Comparison of ENCODE assay signal across 19 mouse cellular contexts in the genomic region with DNA sequence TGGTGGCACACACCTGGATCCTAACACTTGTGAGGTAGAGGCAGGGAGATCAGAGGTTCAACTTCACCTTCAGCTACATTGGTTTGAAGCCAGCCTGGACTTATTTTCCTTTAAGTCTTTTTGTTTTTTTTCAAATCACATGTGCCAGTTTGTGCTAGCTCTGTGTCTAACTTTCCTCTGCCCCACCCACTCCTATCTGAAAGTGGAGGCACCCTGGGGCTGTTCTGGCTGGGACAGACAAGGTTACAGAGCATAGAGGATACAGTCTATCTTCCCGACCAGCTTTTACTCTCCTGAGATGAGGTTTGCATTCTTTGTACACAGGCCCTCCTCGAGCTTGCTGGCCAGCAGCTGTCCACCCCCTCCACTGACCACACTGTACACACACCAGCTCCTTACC. TPM values are rescaled to one million over a fixed set of nuclear protein-coding genes. Genes with fewer than 3 reads are reported as not detected.
DNase-seq lines count a peak whose midpoint lies in the region; ATAC-seq lines count a peak whose summit lies in the region.
"Had no signal": no experiment of that assay in that cellular context is flagged by ENCODE, and none has a peak within 500 bp of the region (broad histone marks: within the 10 kb centered on the region; RNA-seq: fewer than 3 reads in every experiment).

No protein-coding gene starts in this region.

- ATAC-seq in forebrain, embryonic 11.5 days (replicated peaks; ENCODE audit: low FRiP score), result no peak
- ATAC-seq in common myeloid progenitor, adult 5-6 weeks (replicated peaks; ENCODE audit: low read depth, poor library complexity, severe bottlenecking), result peak; percentile 43
- peak; percentile 91 for ATAC-seq in liver, embryonic 16.5 days (ENCODE audit: low read depth)

- no peaks in the 10 kb centered on the region for H3K9me3 ChIP-seq in forebrain, embryonic 10.5 days
- no peaks in the 10 kb centered on the region for H3K9me3 ChIP-seq in forebrain, embryonic 11.5 days (ENCODE audit: control insufficient read depth, low read length)
- no peaks in the 10 kb centered on the region for H3K9me3 ChIP-seq in liver, embryonic 16.5 days (replicated peaks; ENCODE audit: control insufficient read depth, low read length)
- H3K9me3 ChIP-seq: embryonic facial prominence, embryonic 10.5 days; forebrain, embryonic 12.5 days; G1E; hindbrain, embryonic 12.5 days; neural tube, embryonic 15.5 days had no signal

- peaks cover 7% of the 10 kb centered on the region for H3K36me3 ChIP-seq in forebrain, embryonic 10.5 days (replicated peaks)
- no peaks in the 10 kb centered on the region for H3K36me3 ChIP-seq in forebrain, embryonic 11.5 days (ENCODE audit: control insufficient read depth, insufficient read depth, low read length)
- H3K36me3 ChIP-seq in liver, embryonic 16.5 days (ENCODE audit: control insufficient read depth, insufficient read depth), result no peaks in the 10 kb centered on the region
- H3K36me3 ChIP-seq: forebrain, embryonic 12.5 days; hindbrain, embryonic 12.5 days; neural tube, embryonic 15.5 days had no signal

- WGBS in forebrain, embryonic 10.5 days, result 69% methylated on average over 2 of the region's 2 CpGs
- WGBS in forebrain, embryonic 11.5 days, result 69% methylated on average over 2 of the region's 2 CpGs
- 7% methylated on average over 2 of the region's 2 CpGs for WGBS in liver, embryonic 16.5 days (ENCODE audit: insufficient replicate concordance)

- H3K27ac ChIP-seq in forebrain, embryonic 10.5 days, result 0 out of 2 replicates have a peak overlapping the region, but pooled peaks have one; percentile 30
- H3K27ac ChIP-seq in forebrain, embryonic 11.5 days (ENCODE audit: low read depth, low read length), result no peak overlapping the region
- peak overlapping the region; percentile 97 for H3K27ac ChIP-seq in liver, embryonic 16.5 days (ENCODE audit: low read length)
- H3K27ac ChIP-seq: embryonic facial prominence, embryonic 10.5 days; forebrain, embryonic 12.5 days; heart, adult 2 months; hindbrain, embryonic 12.5 days; neural tube, embryonic 15.5 days had no signal

- H3K4me3 ChIP-seq in forebrain, embryonic 10.5 days, result no peak overlapping the region
- no peak overlapping the region for H3K4me3 ChIP-seq in forebrain, embryonic 11.5 days (ENCODE audit: low read depth, low read length)
- H3K4me3 ChIP-seq in liver, embryonic 16.5 days (ENCODE audit: low read depth, low read length), result peak overlapping the region; percentile 25
- H3K4me3 ChIP-seq: embryonic facial prominence, embryonic 10.5 days; forebrain, embryonic 12.5 days; heart, adult 2 months; hindbrain, embryonic 12.5 days; neural tube, embryonic 15.5 days had no signal

- no peak for DNase-seq in forebrain, embryonic 10.5 days (ENCODE audit: extremely low spot score, low spot score)
- no peak for DNase-seq in forebrain, embryonic 11.5 days (ENCODE audit: low spot score)
- peak; percentile 14 for DNase-seq in CD4-positive helper T cell, adult 2 months (ENCODE audit: low read depth, low spot score)
- no peak for DNase-seq in ovary, postnatal 36 days (ENCODE audit: low spot score)
- no peak for DNase-seq in cerebellum, adult 9-10 months
- DNase-seq in cerebellum, adult 8-10 months, result no peak
- DNase-seq: cerebellum, adult 2 months; heart, adult 2 months; kidney, adult 11 months; kidney, postnatal 25 days; left cerebral cortex, postnatal 4 days; lung, embryonic 14.5 days had no signal

- no peak overlapping the region for H3K9ac ChIP-seq in forebrain, embryonic 11.5 days (ENCODE audit: low read length)
- H3K9ac ChIP-seq in liver, embryonic 16.5 days (ENCODE audit: low read depth, low read length), result peak overlapping the region; percentile 54
- H3K9ac ChIP-seq: forebrain, embryonic 12.5 days; hindbrain, embryonic 12.5 days; lung, embryonic 14.5 days; neural tube, embryonic 15.5 days had no signal

- peaks cover 19% of the 10 kb centered on the region for H3K4me1 ChIP-seq in forebrain, embryonic 10.5 days
- H3K4me1 ChIP-seq in forebrain, embryonic 11.5 days (replicated peaks; ENCODE audit: control insufficient read depth, insufficient read depth, low read length), result peaks cover 4% of the 10 kb centered on the region; the same call in 1 of the 2 replicates
- peaks cover 43% of the 10 kb centered on the region for H3K4me1 ChIP-seq in liver, embryonic 16.5 days (ENCODE audit: control insufficient read depth, low read depth, low read length)

- no peak overlapping the region for H3K4me2 ChIP-seq in forebrain, embryonic 11.5 days (ENCODE audit: low read depth, low read length, severe bottlenecking)
- peak overlapping the region; percentile 61 for H3K4me2 ChIP-seq in liver, embryonic 16.5 days (ENCODE audit: low read depth, low read length)
- H3K4me2 ChIP-seq: forebrain, embryonic 12.5 days; hindbrain, embryonic 12.5 days; lung, embryonic 14.5 days; neural tube, embryonic 15.5 days had no signal

- H3K27me3 ChIP-seq in forebrain, embryonic 10.5 days (ENCODE audit: poor library complexity, severe bottlenecking), result no peaks in the 10 kb centered on the region
- H3K27me3 ChIP-seq in forebrain, embryonic 11.5 days (ENCODE audit: control insufficient read depth, insufficient read depth, low read length), result no peaks in the 10 kb centered on the region
- no peaks in the 10 kb centered on the region for H3K27me3 ChIP-seq in liver, embryonic 16.5 days (ENCODE audit: control insufficient read depth, insufficient read depth, low read depth, low read length)
- H3K27me3 ChIP-seq: forebrain, embryonic 12.5 days; hindbrain, embryonic 12.5 days; neural tube, embryonic 15.5 days had no signal

RNA-seq across cellular contexts. Expression of gene Klhdc2, which starts 2.7 kb away (rescaled TPM):
- polyA plus RNA-seq in forebrain, embryonic 10.5 days (2016; fragmentation: Nextera tagmentation; extraction: Ambion mirVana), result 198 and 202 TPM in 2 replicates
- polyA plus RNA-seq in forebrain, embryonic 11.5 days (2014; fragmentation: Nextera tagmentation; extraction: Ambion mirVana), result 237 and 242 TPM in 2 replicates
- 65.6 and 79.0 TPM in 2 replicates for total RNA-seq in common myeloid progenitor, adult 5-6 weeks (2017)
- 68.6 and 76.9 TPM in 2 replicates for polyA plus RNA-seq in liver, embryonic 16.5 days (2015; fragmentation: Nextera tagmentation; extraction: Ambion mirVana)

RNA-seq across cellular contexts. Expression of gene Klhdc1, which starts 52.8 kb away (rescaled TPM):
- polyA plus RNA-seq in forebrain, embryonic 10.5 days (2016; fragmentation: Nextera tagmentation; extraction: Ambion mirVana), result 2.6 and 3.3 TPM in 2 replicates
- 3.1 and 3.8 TPM in 2 replicates for polyA plus RNA-seq in forebrain, embryonic 11.5 days (2014; fragmentation: Nextera tagmentation; extraction: Ambion mirVana)
- 7.8 and 9.2 TPM in 2 replicates for total RNA-seq in common myeloid progenitor, adult 5-6 weeks (2017)
- polyA plus RNA-seq in liver, embryonic 16.5 days (2015; fragmentation: Nextera tagmentation; extraction: Ambion mirVana), result 2.5 TPM in 2 replicates
